Mouse (Mus musculus) c-Kit-positive CD71-positive TER-119-negative erythroid progenitor cells, embryonic 14.5 days (primary cell): ENCODE measurements at regions not wholly inside any gene's neighbourhood (a gene's known extent, or its start where the extent isn't known, plus 50 kb on each side); places are given as distances from the start of the nearest gene placed in this dataset.

ENCODE experiments used
- DNase-seq: peaks from one replicate; pipeline ENCODE4 v3.0.0-alpha.2; 2013; ENCODE audit warnings: low read depth

GRCm38 (mm10) chr3:142941319-142942024 lies 59.7 kb upstream of the Pkn2 start:
- DNase-seq = no peak

GRCm38 (mm10) chr3:142940874-142941273 lies 59.1 kb upstream of the Pkn2 start:
- no peak for DNase-seq

GRCm38 (mm10) chr3:142939773-142940172 lies 58.0 kb upstream of the Pkn2 start:
- no peak for DNase-seq

- DNase-seq = no peak
Observed at GRCm38 (mm10) chr3:142935949-142936348, 54.1 kb upstream of the Pkn2 start.

GRCm38 (mm10) chr3:142934326-142934725 lies 52.5 kb upstream of the Pkn2 start:
- no peak for DNase-seq

- DNase-seq = no peak
Observed at GRCm38 (mm10) chr3:142933684-142934259, 52.0 kb upstream of the Pkn2 start.
